Mouse (Mus musculus): Measurements from ENCODE around the gene Cmya5. TPM values are rescaled to one million over a fixed set of nuclear protein-coding genes. Genes with fewer than 3 reads are reported as not detected.

The Cmya5 gene
- polyA plus RNA-seq, 1 experiment from 2014 or later = 5.0 TPM

DNA sequence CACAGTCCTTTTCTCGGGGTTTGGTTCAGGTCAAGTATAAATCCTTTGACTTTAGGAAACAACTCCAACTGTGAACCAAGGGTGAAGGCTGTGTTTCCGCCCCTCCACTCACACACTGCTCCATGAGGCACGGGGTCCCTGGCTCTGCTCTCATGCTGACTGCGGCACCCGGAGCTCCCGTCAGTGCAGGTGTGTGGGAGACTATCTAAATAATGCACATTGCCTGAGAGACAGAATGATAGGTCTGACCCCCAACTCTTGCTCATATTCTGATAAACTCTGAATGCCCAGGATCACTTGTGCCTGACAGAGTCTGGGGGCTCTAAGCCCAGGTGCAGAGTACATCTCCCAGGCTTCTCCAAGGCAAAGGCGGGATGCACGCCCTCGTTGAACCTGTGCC, 103.5 kb downstream of the Cmya5 start:
- ATAC-seq (replicated peaks; ENCODE audit: insufficient number of reproducible peaks, low FRiP score, low TSS enrichment) = no peak
- H3K4me3 ChIP-seq (ENCODE audit: low read depth, low read length) = no peak overlapping the region
- H3K4me2 ChIP-seq = no peak overlapping the region
- no peaks in the 10 kb centered on the region for H3K36me3 ChIP-seq (ENCODE audit: control insufficient read depth, insufficient read depth, low read length)
- no peak overlapping the region for H3K9ac ChIP-seq (ENCODE audit: low read depth, low read length)
- 76% methylated on average over 9 of the region's 9 CpGs for WGBS (ENCODE audit: insufficient replicate concordance)
- no peaks in the 10 kb centered on the region for H3K27me3 ChIP-seq (ENCODE audit: control insufficient read depth, insufficient read depth, low read length)
- no peak overlapping the region for H3K27ac ChIP-seq (ENCODE audit: low read depth, low read length)
- H3K9me3 ChIP-seq (replicated peaks; ENCODE audit: control insufficient read depth, low read length) = no peaks in the 10 kb centered on the region
- H3K4me1 ChIP-seq (ENCODE audit: control insufficient read depth, insufficient read depth, low read length) = no peaks in the 10 kb centered on the region

DNA sequence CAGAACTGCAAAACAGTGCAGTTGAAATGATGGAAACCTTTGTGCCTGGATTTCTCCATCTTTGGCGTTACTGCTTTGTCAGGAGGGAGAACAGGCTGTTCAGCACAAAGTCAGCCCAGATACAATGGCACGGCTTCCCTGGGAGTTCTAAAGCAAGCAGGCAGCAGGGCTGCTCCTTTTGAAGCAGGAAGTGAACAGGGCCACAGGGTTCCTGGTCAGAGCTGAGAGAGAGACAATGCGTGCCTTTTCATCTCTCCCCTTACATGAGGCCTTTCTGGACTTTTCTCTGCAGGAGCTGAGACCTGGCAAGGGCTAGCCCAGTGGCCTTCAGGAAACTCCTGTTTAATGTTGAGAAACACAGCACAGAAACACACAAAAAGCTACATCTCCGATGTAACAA, 108.3 kb downstream of the Cmya5 start:
- Histone ChIP-seq H3K9me3 (replicated peaks; ENCODE audit: control insufficient read depth, low read length) (no peaks in the 10 kb centered on the region), H3K4me1 (ENCODE audit: control insufficient read depth, insufficient read depth, low read length) (no peaks in the 10 kb centered on the region), H3K27ac (ENCODE audit: low read depth, low read length) (no peak overlapping the region), H3K4me2 (no peak overlapping the region), H3K4me3 (ENCODE audit: low read depth, low read length) (no peak overlapping the region), H3K36me3 (ENCODE audit: control insufficient read depth, insufficient read depth, low read length) (no peaks in the 10 kb centered on the region), H3K9ac (ENCODE audit: low read depth, low read length) (no peak overlapping the region), H3K27me3 (ENCODE audit: control insufficient read depth, insufficient read depth, low read length) (no peaks in the 10 kb centered on the region)
- WGBS (ENCODE audit: insufficient replicate concordance) = 70% methylated on average over 4 of the region's 4 CpGs
- ATAC-seq (replicated peaks; ENCODE audit: insufficient number of reproducible peaks, low FRiP score, low TSS enrichment) = no peak

DNA sequence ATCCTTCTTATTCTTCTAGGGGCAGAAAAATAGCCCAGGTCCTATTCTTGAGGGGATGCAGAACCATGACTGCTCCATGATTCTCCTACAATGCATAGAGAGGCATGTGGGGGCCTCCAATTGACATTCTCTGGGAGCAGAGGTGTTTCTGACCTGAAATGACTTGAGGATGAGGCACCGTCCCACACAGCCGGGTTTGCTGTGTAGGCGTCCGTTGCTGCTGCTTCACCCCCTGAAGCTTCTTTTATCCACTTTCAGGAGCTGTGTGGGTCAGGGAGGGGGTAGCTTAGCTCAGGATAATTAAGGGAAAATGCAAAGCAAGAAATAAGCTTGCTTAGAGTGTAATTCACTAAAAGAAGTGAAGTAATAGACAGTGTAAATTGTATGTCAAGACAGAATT, 115.2 kb downstream of the Cmya5 start:
- ATAC-seq (replicated peaks; ENCODE audit: insufficient number of reproducible peaks, low FRiP score, low TSS enrichment) = no peak
- H3K4me3 ChIP-seq (ENCODE audit: low read depth, low read length) = no peak overlapping the region
- no peak overlapping the region for H3K27ac ChIP-seq (ENCODE audit: low read depth, low read length)
- no peak overlapping the region for H3K9ac ChIP-seq (ENCODE audit: low read depth, low read length)
- peaks cover 3% of the 10 kb centered on the region; the same call in 1 of the 2 replicates for H3K9me3 ChIP-seq (replicated peaks; ENCODE audit: control insufficient read depth, low read length)
- H3K4me1 ChIP-seq (ENCODE audit: control insufficient read depth, insufficient read depth, low read length) = no peaks in the 10 kb centered on the region
- no peaks in the 10 kb centered on the region for H3K27me3 ChIP-seq (ENCODE audit: control insufficient read depth, insufficient read depth, low read length)
- no peak overlapping the region for H3K4me2 ChIP-seq
- 81% methylated on average over 4 of the region's 4 CpGs for WGBS (ENCODE audit: insufficient replicate concordance)
- H3K36me3 ChIP-seq (ENCODE audit: control insufficient read depth, insufficient read depth, low read length) = no peaks in the 10 kb centered on the region

DNA sequence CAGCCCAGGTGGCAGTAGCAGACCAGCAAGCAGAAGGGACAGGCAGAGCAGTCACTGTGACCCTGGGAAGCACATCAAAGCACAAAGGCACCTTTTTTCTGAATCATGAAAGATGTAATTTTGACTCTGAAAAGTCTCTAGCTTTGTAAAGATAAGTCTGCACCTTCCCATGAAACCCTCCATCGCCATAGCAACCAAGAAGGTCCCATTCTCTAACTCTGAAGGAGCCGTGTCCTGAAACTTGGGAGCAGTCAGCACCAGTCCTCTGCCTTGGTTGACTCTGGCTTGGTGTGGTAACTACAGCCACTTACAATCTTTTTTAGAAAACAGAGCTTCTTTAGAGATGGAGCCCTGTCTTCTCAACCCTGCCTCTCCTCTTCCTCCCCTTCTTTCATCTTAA, 119.7 kb downstream of the Cmya5 start:
- H3K4me3 ChIP-seq (ENCODE audit: low read depth, low read length) = no peak overlapping the region
- no peaks in the 10 kb centered on the region for H3K36me3 ChIP-seq (ENCODE audit: control insufficient read depth, insufficient read depth, low read length)
- H3K9ac ChIP-seq (ENCODE audit: low read depth, low read length) = no peak overlapping the region
- H3K9me3 ChIP-seq (replicated peaks; ENCODE audit: control insufficient read depth, low read length) = peaks cover 3% of the 10 kb centered on the region; the same call in 1 of the 2 replicates
- no peaks in the 10 kb centered on the region for H3K4me1 ChIP-seq (ENCODE audit: control insufficient read depth, insufficient read depth, low read length)
- H3K4me2 ChIP-seq = no peak overlapping the region
- no peak overlapping the region for H3K27ac ChIP-seq (ENCODE audit: low read depth, low read length)
- 66% methylated on average over 2 of the region's 2 CpGs for WGBS (ENCODE audit: insufficient replicate concordance)
- no peak for ATAC-seq (replicated peaks; ENCODE audit: insufficient number of reproducible peaks, low FRiP score, low TSS enrichment)
- H3K27me3 ChIP-seq (ENCODE audit: control insufficient read depth, insufficient read depth, low read length) = no peaks in the 10 kb centered on the region

DNA sequence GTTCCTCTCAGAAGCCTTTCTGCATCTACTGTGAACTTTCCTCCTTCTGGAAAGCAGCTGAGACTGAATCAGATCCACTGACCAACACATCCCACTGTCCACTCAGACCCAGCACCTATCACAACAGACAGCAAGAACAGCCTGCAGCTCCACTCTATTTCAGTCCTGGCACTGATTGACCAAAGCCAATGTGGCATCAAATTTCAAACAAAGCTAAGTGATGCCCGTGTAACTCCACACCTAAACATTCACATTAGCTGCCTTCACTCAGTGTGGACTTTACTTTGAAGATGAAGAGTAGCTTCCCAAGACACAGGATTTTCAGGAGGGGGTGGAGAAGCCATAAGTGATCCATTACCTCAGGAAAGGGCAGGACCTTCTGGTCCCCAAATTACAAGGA, 122.4 kb downstream of the Cmya5 start:
- H3K9ac ChIP-seq (ENCODE audit: low read depth, low read length) = no peak overlapping the region
- H3K27me3 ChIP-seq (ENCODE audit: control insufficient read depth, insufficient read depth, low read length) = no peaks in the 10 kb centered on the region
- no peak overlapping the region for H3K27ac ChIP-seq (ENCODE audit: low read depth, low read length)
- H3K9me3 ChIP-seq (replicated peaks; ENCODE audit: control insufficient read depth, low read length) = no peaks in the 10 kb centered on the region
- ATAC-seq (replicated peaks; ENCODE audit: insufficient number of reproducible peaks, low FRiP score, low TSS enrichment) = no peak
- H3K4me2 ChIP-seq = no peak overlapping the region
- no peaks in the 10 kb centered on the region for H3K36me3 ChIP-seq (ENCODE audit: control insufficient read depth, insufficient read depth, low read length)
- no peak overlapping the region for H3K4me3 ChIP-seq (ENCODE audit: low read depth, low read length)
- 15% methylated on average over 1 of the region's 1 CpGs for WGBS (ENCODE audit: insufficient replicate concordance)
- H3K4me1 ChIP-seq (ENCODE audit: control insufficient read depth, insufficient read depth, low read length) = no peaks in the 10 kb centered on the region

DNA sequence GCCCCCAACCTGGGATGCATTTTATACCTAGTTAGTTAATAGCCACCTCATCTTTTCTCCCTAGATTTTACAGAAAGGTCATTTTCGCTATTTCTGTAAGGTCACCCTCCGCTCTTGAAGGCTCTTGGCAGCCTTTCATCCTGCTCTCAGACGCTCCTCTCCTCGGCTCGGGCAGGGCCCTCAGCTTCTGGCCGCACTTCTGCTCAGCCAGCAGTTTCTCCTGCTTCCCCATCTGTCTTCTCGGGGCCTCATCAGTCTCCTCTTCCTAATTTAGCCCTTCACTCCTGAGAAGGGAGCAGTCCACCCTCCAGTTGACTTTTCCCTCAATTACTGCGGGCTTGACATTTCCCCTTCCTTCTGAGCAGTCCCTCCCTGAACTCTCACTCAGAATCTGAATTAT, 131.6 kb downstream of the Cmya5 start:
- Histone ChIP-seq H3K36me3 (ENCODE audit: control insufficient read depth, insufficient read depth, low read length) (no peaks in the 10 kb centered on the region), H3K4me1 (ENCODE audit: control insufficient read depth, insufficient read depth, low read length) (no peaks in the 10 kb centered on the region), H3K9me3 (replicated peaks; ENCODE audit: control insufficient read depth, low read length) (no peaks in the 10 kb centered on the region), H3K27me3 (ENCODE audit: control insufficient read depth, insufficient read depth, low read length) (no peaks in the 10 kb centered on the region), H3K4me2 (no peak overlapping the region), H3K9ac (ENCODE audit: low read depth, low read length) (no peak overlapping the region), H3K4me3 (ENCODE audit: low read depth, low read length) (no peak overlapping the region), H3K27ac (ENCODE audit: low read depth, low read length) (no peak overlapping the region)
- WGBS (ENCODE audit: insufficient replicate concordance) = 61% methylated on average over 8 of the region's 8 CpGs
- no peak for ATAC-seq (replicated peaks; ENCODE audit: insufficient number of reproducible peaks, low FRiP score, low TSS enrichment)

DNA sequence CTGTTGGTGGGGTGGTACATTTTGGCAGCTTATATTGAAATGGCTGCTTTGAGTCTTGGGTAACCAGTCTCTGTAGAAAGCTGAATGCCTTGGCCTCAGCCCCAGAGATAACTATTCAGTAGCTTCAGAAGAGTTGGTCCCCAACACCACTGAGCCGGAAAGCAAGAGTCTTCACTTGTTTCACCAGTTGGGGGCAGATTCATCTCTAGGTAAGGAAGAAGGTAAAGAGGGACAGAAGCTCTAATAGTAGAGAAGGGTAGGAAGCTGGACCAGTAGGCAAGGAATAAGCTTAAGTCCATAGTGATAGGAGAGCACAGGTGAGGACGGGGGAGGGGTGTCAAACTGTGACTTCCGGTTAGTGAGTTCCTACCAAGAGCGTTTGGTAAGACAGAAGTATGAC, 133.2 kb downstream of the Cmya5 start:
- 77% methylated on average over 4 of the region's 4 CpGs for WGBS (ENCODE audit: insufficient replicate concordance)
- Histone ChIP-seq H3K4me1 (ENCODE audit: control insufficient read depth, insufficient read depth, low read length) (no peaks in the 10 kb centered on the region), H3K4me2 (no peak overlapping the region), H3K4me3 (ENCODE audit: low read depth, low read length) (no peak overlapping the region), H3K36me3 (ENCODE audit: control insufficient read depth, insufficient read depth, low read length) (no peaks in the 10 kb centered on the region), H3K27ac (ENCODE audit: low read depth, low read length) (no peak overlapping the region), H3K27me3 (ENCODE audit: control insufficient read depth, insufficient read depth, low read length) (no peaks in the 10 kb centered on the region), H3K9ac (ENCODE audit: low read depth, low read length) (no peak overlapping the region), H3K9me3 (replicated peaks; ENCODE audit: control insufficient read depth, low read length) (no peaks in the 10 kb centered on the region)
- no peak for ATAC-seq (replicated peaks; ENCODE audit: insufficient number of reproducible peaks, low FRiP score, low TSS enrichment)

DNA sequence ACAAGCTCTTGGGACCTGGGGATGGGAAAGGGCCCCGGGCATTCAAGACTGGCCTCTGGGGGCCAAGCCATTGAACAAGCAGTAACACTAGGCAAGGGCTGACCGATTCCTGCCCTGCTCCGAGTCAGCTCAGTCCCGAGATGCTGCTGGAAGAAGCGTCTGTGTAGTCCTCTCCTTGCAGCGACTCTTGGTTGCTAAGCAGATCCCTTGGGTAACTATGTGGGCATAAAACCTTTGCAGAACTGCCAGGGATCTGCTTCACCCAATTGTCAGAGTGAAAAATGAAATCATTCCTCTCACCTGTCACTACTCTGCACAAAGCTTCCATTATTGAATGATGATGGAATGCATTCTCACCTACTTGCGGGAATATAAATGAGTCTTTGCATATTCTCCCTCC, 134.0 kb downstream of the Cmya5 start:
- Histone ChIP-seq H3K9me3 (replicated peaks; ENCODE audit: control insufficient read depth, low read length) (no peaks in the 10 kb centered on the region), H3K27ac (ENCODE audit: low read depth, low read length) (no peak overlapping the region), H3K4me3 (ENCODE audit: low read depth, low read length) (no peak overlapping the region), H3K27me3 (ENCODE audit: control insufficient read depth, insufficient read depth, low read length) (no peaks in the 10 kb centered on the region), H3K9ac (ENCODE audit: low read depth, low read length) (no peak overlapping the region), H3K36me3 (ENCODE audit: control insufficient read depth, insufficient read depth, low read length) (no peaks in the 10 kb centered on the region), H3K4me1 (ENCODE audit: control insufficient read depth, insufficient read depth, low read length) (no peaks in the 10 kb centered on the region), H3K4me2 (no peak overlapping the region)
- WGBS (ENCODE audit: insufficient replicate concordance) = 80% methylated on average over 7 of the region's 7 CpGs
- ATAC-seq (replicated peaks; ENCODE audit: insufficient number of reproducible peaks, low FRiP score, low TSS enrichment) = no peak

DNA sequence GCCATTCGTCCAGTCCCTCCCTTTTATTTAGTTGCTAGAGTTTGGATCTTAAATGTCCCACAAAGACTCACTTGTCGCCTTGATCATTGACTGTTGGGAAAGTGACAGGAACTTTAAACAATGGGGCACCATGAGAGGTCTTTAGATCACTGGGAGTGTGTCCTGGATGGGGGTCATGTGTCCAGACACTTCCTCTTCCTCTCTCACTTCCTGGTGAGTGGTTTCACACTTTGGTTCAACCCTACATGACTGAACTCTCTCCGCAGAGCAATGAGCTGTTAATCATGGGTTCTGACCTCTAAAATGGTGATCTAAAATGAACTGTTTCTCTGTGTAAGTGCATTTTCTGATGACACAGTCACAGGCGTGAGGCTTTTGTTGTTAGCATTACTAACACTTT, 137.4 kb downstream of the Cmya5 start:
- Histone ChIP-seq H3K4me1 (ENCODE audit: control insufficient read depth, insufficient read depth, low read length) (no peaks in the 10 kb centered on the region), H3K9ac (ENCODE audit: low read depth, low read length) (no peak overlapping the region), H3K9me3 (replicated peaks; ENCODE audit: control insufficient read depth, low read length) (no peaks in the 10 kb centered on the region), H3K4me2 (no peak overlapping the region), H3K4me3 (ENCODE audit: low read depth, low read length) (no peak overlapping the region), H3K27ac (ENCODE audit: low read depth, low read length) (no peak overlapping the region), H3K36me3 (ENCODE audit: control insufficient read depth, insufficient read depth, low read length) (no peaks in the 10 kb centered on the region), H3K27me3 (ENCODE audit: control insufficient read depth, insufficient read depth, low read length) (no peaks in the 10 kb centered on the region)
- 73% methylated on average over 4 of the region's 4 CpGs for WGBS (ENCODE audit: insufficient replicate concordance)
- ATAC-seq (replicated peaks; ENCODE audit: insufficient number of reproducible peaks, low FRiP score, low TSS enrichment) = no peak
